Mouse (Mus musculus): ENCODE measurements around the gene Gls. TPM values are rescaled to one million over a fixed set of nuclear protein-coding genes. Genes with fewer than 3 reads are reported as not detected.
A peak's percentile ranks its signal among the peaks of the same experiment; 100 is the strongest.

Gls gene
- polyA plus RNA-seq, 1 experiment: 9.8 TPM

DNA sequence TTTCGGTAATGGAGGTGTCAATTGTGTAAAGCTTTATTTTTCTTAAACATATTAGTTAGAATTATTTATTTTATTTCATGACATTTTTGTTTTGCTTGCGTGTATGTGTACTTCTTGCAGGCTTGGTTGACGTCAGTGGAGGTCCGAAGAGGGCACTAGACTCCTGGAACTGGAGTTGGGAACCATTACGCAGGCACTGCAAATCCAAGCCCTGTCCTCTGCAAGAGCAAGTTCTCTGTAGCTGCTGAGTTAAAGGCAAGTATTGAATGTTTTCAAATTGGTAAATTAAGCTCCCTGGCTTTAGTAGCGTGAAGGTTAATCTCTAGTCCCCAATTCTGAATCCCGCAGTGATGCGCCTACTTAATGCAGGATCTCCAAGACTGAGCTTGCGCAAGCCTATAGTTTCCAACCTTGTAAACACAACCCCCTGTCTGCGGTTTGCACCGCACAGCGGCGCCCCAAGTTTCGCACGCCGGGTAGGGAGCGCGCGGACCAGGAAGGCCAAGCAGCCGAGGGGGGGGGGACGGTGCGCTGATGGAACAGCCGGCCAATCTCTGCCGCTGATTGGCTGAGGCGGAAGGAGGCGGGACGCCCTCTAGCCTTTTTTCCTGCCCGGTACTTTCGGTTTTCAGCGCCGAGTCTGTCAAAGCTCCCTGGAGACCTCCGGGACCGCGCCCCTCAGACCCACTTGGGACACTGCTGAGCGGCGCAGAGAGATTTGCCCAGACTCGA is 114.0 kb downstream of the Gls start, which contains the start of gene Stat1:
Gene Stat1, plus strand, starts transcription at position 581 of the 732 bp plus-strand sequence.
- H3K27me3 ChIP-seq (ENCODE audit: control insufficient read depth, insufficient read depth, low read length): no peaks in the 10 kb centered on the region
- H3K4me1 ChIP-seq (ENCODE audit: control insufficient read depth, insufficient read depth, insufficient read length): peaks cover 14% of the 10 kb centered on the region; the same call in 1 of the 2 replicates
- DNase-seq (ENCODE audit: low read depth in 1 of 2, low spot score in 2 of 2): peak; percentile 82 to 87
- H3K36me3 ChIP-seq (ENCODE audit: control insufficient read depth, insufficient read depth, low read length): peaks cover 16% of the 10 kb centered on the region
- WGBS: 4% methylated on average over 37 of the region's 37 CpGs
- TF ChIP-seq POLR2A (IDR thresholded peaks at IDR 0.05; ENCODE audit: low read depth, low read length) (peak; percentile 57), CTCF (IDR thresholded peaks at IDR 0.05; ENCODE audit: extremely low read depth, insufficient read depth, insufficient read length, insufficient replicate concordance) (no peak)
- H3K4me3 ChIP-seq (ENCODE audit: extremely low read depth, insufficient read depth, insufficient read length): peak within 1 kb of the TSS; percentile 96
- H3K27ac ChIP-seq (ENCODE audit: insufficient read depth, low read length): peak within 1 kb of the TSS; percentile 95

DNA sequence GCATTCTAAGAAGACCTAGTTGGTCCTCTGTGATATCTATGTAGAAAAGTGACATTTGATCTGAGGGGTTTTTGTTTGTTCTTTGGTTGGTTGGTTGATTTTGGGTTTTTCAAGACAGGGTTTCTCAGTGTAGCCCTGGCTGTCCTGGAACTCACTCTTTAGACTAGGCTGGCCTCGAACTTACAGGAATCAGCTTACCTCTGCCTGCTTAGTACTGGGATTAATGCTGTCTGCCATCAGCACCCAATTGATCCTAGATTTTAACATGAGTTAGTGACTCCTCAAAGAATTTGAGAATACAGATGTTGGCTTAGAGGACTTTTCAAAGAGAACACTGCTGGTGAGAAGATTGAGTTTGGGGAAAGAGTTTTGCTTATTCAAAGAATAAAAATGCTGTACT is 115.3 kb downstream of the Gls start:
- H3K4me1 ChIP-seq (ENCODE audit: control insufficient read depth, insufficient read depth, insufficient read length): peaks cover 19% of the 10 kb centered on the region; the same call in 1 of the 2 replicates
- peaks cover 9% of the 10 kb centered on the region for H3K36me3 ChIP-seq (ENCODE audit: control insufficient read depth, insufficient read depth, low read length)
- TF ChIP-seq CTCF (IDR thresholded peaks at IDR 0.05; ENCODE audit: extremely low read depth, insufficient read depth, insufficient read length, insufficient replicate concordance): no peak
- no peak for TF ChIP-seq POLR2A (IDR thresholded peaks at IDR 0.05; ENCODE audit: low read depth, low read length)
- no peak overlapping the region for H3K27ac ChIP-seq (ENCODE audit: insufficient read depth, low read length)
- WGBS: 92% methylated on average over 1 of the region's 1 CpGs
- no peaks in the 10 kb centered on the region for H3K27me3 ChIP-seq (ENCODE audit: control insufficient read depth, insufficient read depth, low read length)
- H3K4me3 ChIP-seq (ENCODE audit: extremely low read depth, insufficient read depth, insufficient read length): no peak overlapping the region
- no peak for DNase-seq (ENCODE audit: low read depth in 1 of 2, low spot score in 2 of 2)

DNA sequence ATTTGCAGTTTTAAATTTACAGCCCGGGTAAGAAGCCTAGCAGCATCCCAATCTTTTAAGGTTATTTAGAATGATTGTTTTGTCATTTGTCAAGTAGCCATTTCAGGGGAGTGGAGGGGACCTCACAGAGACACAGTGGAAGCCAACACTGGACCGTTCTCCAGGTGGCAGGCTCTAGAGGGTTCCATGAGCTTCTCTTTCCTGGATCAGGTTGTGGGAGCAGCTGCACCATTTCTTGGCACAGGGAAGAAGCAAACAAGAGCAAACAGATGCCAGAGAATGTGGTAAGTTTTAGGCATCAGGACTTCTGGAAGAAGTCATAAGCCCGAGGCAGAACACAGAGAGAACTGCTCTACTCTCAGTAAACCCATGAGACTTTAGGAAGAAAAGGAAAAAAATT is 116.6 kb downstream of the Gls start:
- TF ChIP-seq POLR2A (IDR thresholded peaks at IDR 0.05; ENCODE audit: low read depth, low read length) (no peak), CTCF (IDR thresholded peaks at IDR 0.05; ENCODE audit: extremely low read depth, insufficient read depth, insufficient read length, insufficient replicate concordance) (no peak)
- 88% methylated on average over 3 of the region's 3 CpGs for WGBS
- H3K4me3 ChIP-seq (ENCODE audit: extremely low read depth, insufficient read depth, insufficient read length): no peak overlapping the region
- H3K4me1 ChIP-seq (ENCODE audit: control insufficient read depth, insufficient read depth, insufficient read length): peaks cover 17% of the 10 kb centered on the region; the same call in 1 of the 2 replicates
- DNase-seq (ENCODE audit: low read depth in 1 of 2, low spot score in 2 of 2): no peak
- H3K36me3 ChIP-seq (ENCODE audit: control insufficient read depth, insufficient read depth, low read length): peaks cover 3% of the 10 kb centered on the region; the same call in 1 of the 2 replicates
- no peaks in the 10 kb centered on the region for H3K27me3 ChIP-seq (ENCODE audit: control insufficient read depth, insufficient read depth, low read length)
- peak overlapping the region; percentile 47; the same call in 1 of the 2 replicates for H3K27ac ChIP-seq (ENCODE audit: insufficient read depth, low read length)

DNA sequence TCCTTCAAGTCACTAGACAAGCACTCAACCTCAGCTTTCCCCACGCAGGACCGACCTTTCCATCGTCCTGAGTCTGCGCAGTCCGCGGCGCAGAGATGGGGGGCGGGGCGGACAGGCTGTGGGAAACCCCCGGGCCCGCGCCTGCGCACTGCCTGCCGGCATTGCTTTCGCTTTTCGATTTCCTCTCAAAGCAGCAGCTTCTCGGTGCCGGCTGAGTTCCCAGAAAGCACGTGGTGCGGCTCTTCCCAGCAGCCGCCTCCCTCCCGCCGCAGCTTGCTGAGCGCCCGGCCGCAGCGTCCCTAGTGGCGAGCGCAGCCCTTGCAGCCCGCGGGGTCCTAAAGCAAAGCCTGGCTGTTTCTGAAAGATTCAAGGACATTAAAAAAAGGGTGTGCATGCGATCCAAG is 119.4 kb downstream of the Gls start:
- WGBS: under 1% methylated on average over 32 of the region's 32 CpGs
- DNase-seq (ENCODE audit: low read depth in 1 of 2, low spot score in 2 of 2): peak; percentile 93 to 97
- TF ChIP-seq POLR2A (IDR thresholded peaks at IDR 0.05; ENCODE audit: low read depth, low read length) (peak; percentile 78), CTCF (IDR thresholded peaks at IDR 0.05; ENCODE audit: extremely low read depth, insufficient read depth, insufficient read length, insufficient replicate concordance) (peak; percentile 99)
- H3K27me3 ChIP-seq (ENCODE audit: control insufficient read depth, insufficient read depth, low read length): no peaks in the 10 kb centered on the region
- peaks cover 11% of the 10 kb centered on the region; the same call in 1 of the 2 replicates for H3K4me1 ChIP-seq (ENCODE audit: control insufficient read depth, insufficient read depth, insufficient read length)
- H3K36me3 ChIP-seq (ENCODE audit: control insufficient read depth, insufficient read depth, low read length): no peaks in the 10 kb centered on the region
- H3K4me3 ChIP-seq (ENCODE audit: extremely low read depth, insufficient read depth, insufficient read length): peak overlapping the region; percentile 44
- peak overlapping the region; percentile 87 for H3K27ac ChIP-seq (ENCODE audit: insufficient read depth, low read length)

Other genes starting within 250 kb of the Gls start
- gene Stat4, start 246.1 kb downstream of the Gls start, polyA plus RNA-seq (2012; rRNA removed): 5.1 and 6.0 TPM in 2 replicates
- 95.0 and 182 TPM in 2 replicates for gene Stat1, start 113.8 kb downstream of the Gls start, polyA plus RNA-seq (2012; rRNA removed)

All from spleen, adult 2 months (tissue).